Mouse (Mus musculus): ENCODE data around the gene Sapcd1. TPM values are rescaled to one million over a fixed set of nuclear protein-coding genes. Genes with fewer than 3 reads are reported as not detected.

The Sapcd1 gene
- polyA plus RNA-seq, 1 experiment from 2014 or later: 2.2 TPM

- no peaks in the 10 kb centered on the region for H3K27me3 ChIP-seq (ENCODE audit: control insufficient read depth, insufficient read depth, low read length)
- H3K4me3 ChIP-seq (ENCODE audit: control insufficient read depth in 1 of 2, insufficient read depth in 1 of 2, low read depth in 1 of 2, low read length in 2 of 2): no peak overlapping the region
- H3K9me3 ChIP-seq (ENCODE audit: control insufficient read depth, low read length): no peaks in the 10 kb centered on the region
- no peak overlapping the region for H3K27ac ChIP-seq (replicated peaks in 1 of 2; ENCODE audit: control insufficient read depth in 1 of 2, insufficient read depth in 1 of 2, low read depth in 2 of 2, low read length in 2 of 2)
- no peak overlapping the region for H3K4me2 ChIP-seq (ENCODE audit: low read length)
- WGBS: 77% methylated on average over 7 of the region's 7 CpGs
- no peak for ATAC-seq (ENCODE audit: insufficient number of reproducible peaks, insufficient read depth, low FRiP score, low read depth)
- no peaks in the 10 kb centered on the region for H3K36me3 ChIP-seq (ENCODE audit: control insufficient read depth, insufficient read depth, low read length)
- H3K4me1 ChIP-seq (ENCODE audit: control insufficient read depth in 2 of 2, insufficient read depth in 2 of 2, low read length in 2 of 2): peaks cover 6 to 14% of the 10 kb centered on the region in 2 experiments; a peak in 2 of 4 replicates
- no peak overlapping the region for H3K9ac ChIP-seq (ENCODE audit: low read length)
Observed at GRCm38 (mm10) chr17:35031880-35032279, 4.1 kb upstream of the Sapcd1 start.

- Histone ChIP-seq H3K9me3 (ENCODE audit: control insufficient read depth, low read length) (no peaks in the 10 kb centered on the region), H3K36me3 (ENCODE audit: control insufficient read depth, insufficient read depth, low read length) (no peaks in the 10 kb centered on the region), H3K4me2 (ENCODE audit: low read length) (no peak overlapping the region), H3K27ac (replicated peaks in 1 of 2; ENCODE audit: control insufficient read depth in 1 of 2, insufficient read depth in 1 of 2, low read depth in 2 of 2, low read length in 2 of 2) (no peak overlapping the region), H3K4me1 (ENCODE audit: control insufficient read depth in 2 of 2, insufficient read depth in 2 of 2, low read length in 2 of 2) (peaks cover 6 to 14% of the 10 kb centered on the region in 2 experiments; a peak in 2 of 4 replicates), H3K27me3 (ENCODE audit: control insufficient read depth, insufficient read depth, low read length) (no peaks in the 10 kb centered on the region), H3K9ac (ENCODE audit: low read length) (no peak overlapping the region), H3K4me3 (ENCODE audit: control insufficient read depth in 1 of 2, insufficient read depth in 1 of 2, low read depth in 1 of 2, low read length in 2 of 2) (no peak overlapping the region)
- WGBS: 87% methylated on average over 11 of the region's 11 CpGs
- no peak for ATAC-seq (ENCODE audit: insufficient number of reproducible peaks, insufficient read depth, low FRiP score, low read depth)
Observed at GRCm38 (mm10) chr17:35031272-35031671, 3.5 kb upstream of the Sapcd1 start.

GRCm38 (mm10) chr17:35029691-35030532, 2.1 kb upstream of the Sapcd1 start:
- H3K9me3 ChIP-seq (ENCODE audit: control insufficient read depth, low read length): no peaks in the 10 kb centered on the region
- no peak overlapping the region for H3K4me2 ChIP-seq (ENCODE audit: low read length)
- H3K27me3 ChIP-seq (ENCODE audit: control insufficient read depth, insufficient read depth, low read length): no peaks in the 10 kb centered on the region
- H3K4me3 ChIP-seq (ENCODE audit: control insufficient read depth in 1 of 2, insufficient read depth in 1 of 2, low read depth in 1 of 2, low read length in 2 of 2): no peak overlapping the region
- H3K36me3 ChIP-seq (ENCODE audit: control insufficient read depth, insufficient read depth, low read length): no peaks in the 10 kb centered on the region
- peaks cover 6 to 14% of the 10 kb centered on the region in 2 experiments; a peak in 2 of 4 replicates for H3K4me1 ChIP-seq (ENCODE audit: control insufficient read depth in 2 of 2, insufficient read depth in 2 of 2, low read length in 2 of 2)
- ATAC-seq (ENCODE audit: insufficient number of reproducible peaks, insufficient read depth, low FRiP score, low read depth): no peak
- H3K9ac ChIP-seq (ENCODE audit: low read length): 0 out of 2 replicates have a peak overlapping the region, but pooled peaks have one; percentile 25
- WGBS: 41% methylated on average over 19 of the region's 19 CpGs
- H3K27ac ChIP-seq (replicated peaks in 1 of 2; ENCODE audit: control insufficient read depth in 1 of 2, insufficient read depth in 1 of 2, low read depth in 2 of 2, low read length in 2 of 2): no peak overlapping the region

- 64% methylated on average over 2 of the region's 2 CpGs for WGBS
- Histone ChIP-seq H3K4me2 (ENCODE audit: low read length) (no peak overlapping the region), H3K27ac (replicated peaks in 1 of 2; ENCODE audit: control insufficient read depth in 1 of 2, insufficient read depth in 1 of 2, low read depth in 2 of 2, low read length in 2 of 2) (no peak overlapping the region), H3K27me3 (ENCODE audit: control insufficient read depth, insufficient read depth, low read length) (no peaks in the 10 kb centered on the region), H3K9me3 (ENCODE audit: control insufficient read depth, low read length) (no peaks in the 10 kb centered on the region), H3K36me3 (ENCODE audit: control insufficient read depth, insufficient read depth, low read length) (no peaks in the 10 kb centered on the region), H3K4me1 (ENCODE audit: control insufficient read depth in 2 of 2, insufficient read depth in 2 of 2, low read length in 2 of 2) (peaks cover 16 to 29% of the 10 kb centered on the region in 2 experiments), H3K4me3 (ENCODE audit: control insufficient read depth in 1 of 2, insufficient read depth in 1 of 2, low read depth in 1 of 2, low read length in 2 of 2) (no peak overlapping the region), H3K9ac (ENCODE audit: low read length) (no peak overlapping the region)
- ATAC-seq (ENCODE audit: insufficient number of reproducible peaks, insufficient read depth, low FRiP score, low read depth): no peak
Observed at GRCm38 (mm10) chr17:35028315-35028714, 499 bp upstream of the Sapcd1 start.

- H3K9ac ChIP-seq (ENCODE audit: low read length): no peak overlapping the region
- H3K4me1 ChIP-seq (ENCODE audit: control insufficient read depth in 2 of 2, insufficient read depth in 2 of 2, low read length in 2 of 2): peaks cover 25 to 39% of the 10 kb centered on the region in 2 experiments
- no peak overlapping the region for H3K27ac ChIP-seq (replicated peaks in 1 of 2; ENCODE audit: control insufficient read depth in 1 of 2, insufficient read depth in 1 of 2, low read depth in 2 of 2, low read length in 2 of 2)
- no peaks in the 10 kb centered on the region for H3K27me3 ChIP-seq (ENCODE audit: control insufficient read depth, insufficient read depth, low read length)
- H3K9me3 ChIP-seq (ENCODE audit: control insufficient read depth, low read length): no peaks in the 10 kb centered on the region
- no peak overlapping the region for H3K4me2 ChIP-seq (ENCODE audit: low read length)
- ATAC-seq (ENCODE audit: insufficient number of reproducible peaks, insufficient read depth, low FRiP score, low read depth): no peak
- no peaks in the 10 kb centered on the region for H3K36me3 ChIP-seq (ENCODE audit: control insufficient read depth, insufficient read depth, low read length)
- no peak overlapping the region for H3K4me3 ChIP-seq (ENCODE audit: control insufficient read depth in 1 of 2, insufficient read depth in 1 of 2, low read depth in 1 of 2, low read length in 2 of 2)
- WGBS: 75% methylated on average over 5 of the region's 5 CpGs
Observed at GRCm38 (mm10) chr17:35026206-35026605, 1.6 kb downstream of the Sapcd1 start.

- peaks cover 25 to 37% of the 10 kb centered on the region in 2 experiments for H3K4me1 ChIP-seq (ENCODE audit: control insufficient read depth in 2 of 2, insufficient read depth in 2 of 2, low read length in 2 of 2)
- H3K27ac ChIP-seq (replicated peaks in 1 of 2; ENCODE audit: control insufficient read depth in 1 of 2, insufficient read depth in 1 of 2, low read depth in 2 of 2, low read length in 2 of 2): no peak overlapping the region
- no peaks in the 10 kb centered on the region for H3K36me3 ChIP-seq (ENCODE audit: control insufficient read depth, insufficient read depth, low read length)
- no peaks in the 10 kb centered on the region for H3K9me3 ChIP-seq (ENCODE audit: control insufficient read depth, low read length)
- H3K9ac ChIP-seq (ENCODE audit: low read length): no peak overlapping the region
- H3K27me3 ChIP-seq (ENCODE audit: control insufficient read depth, insufficient read depth, low read length): no peaks in the 10 kb centered on the region
- H3K4me2 ChIP-seq (ENCODE audit: low read length): no peak overlapping the region
- 65% methylated on average over 5 of the region's 10 CpGs for WGBS
- no peak overlapping the region for H3K4me3 ChIP-seq (ENCODE audit: control insufficient read depth in 1 of 2, insufficient read depth in 1 of 2, low read depth in 1 of 2, low read length in 2 of 2)
- ATAC-seq (ENCODE audit: insufficient number of reproducible peaks, insufficient read depth, low FRiP score, low read depth): no peak
Observed at GRCm38 (mm10) chr17:35024691-35025488, 2.9 kb downstream of the Sapcd1 start.

GRCm38 (mm10) chr17:35024261-35024660, 3.6 kb downstream of the Sapcd1 start:
- Histone ChIP-seq H3K4me1 (ENCODE audit: control insufficient read depth in 2 of 2, insufficient read depth in 2 of 2, low read length in 2 of 2) (peaks cover 25 to 34% of the 10 kb centered on the region in 2 experiments), H3K27ac (replicated peaks in 1 of 2; ENCODE audit: control insufficient read depth in 1 of 2, insufficient read depth in 1 of 2, low read depth in 2 of 2, low read length in 2 of 2) (no peak overlapping the region), H3K36me3 (ENCODE audit: control insufficient read depth, insufficient read depth, low read length) (no peaks in the 10 kb centered on the region), H3K4me3 (ENCODE audit: control insufficient read depth in 1 of 2, insufficient read depth in 1 of 2, low read depth in 1 of 2, low read length in 2 of 2) (no peak overlapping the region), H3K4me2 (ENCODE audit: low read length) (no peak overlapping the region), H3K9ac (ENCODE audit: low read length) (no peak overlapping the region), H3K9me3 (ENCODE audit: control insufficient read depth, low read length) (no peaks in the 10 kb centered on the region), H3K27me3 (ENCODE audit: control insufficient read depth, insufficient read depth, low read length) (no peaks in the 10 kb centered on the region)
- ATAC-seq (ENCODE audit: insufficient number of reproducible peaks, insufficient read depth, low FRiP score, low read depth): no peak
- 56% methylated on average over 13 of the region's 13 CpGs for WGBS

Data from heart, embryonic 14.5 days (tissue).